Mouse (Mus musculus) erythroblast, adult 5-6 weeks (primary cell): ENCODE results near the gene Mgme1. TPM values are rescaled to one million over a fixed set of nuclear protein-coding genes. Genes with fewer than 3 reads are reported as not detected.
A peak's percentile ranks its signal among the peaks of the same experiment; 100 is the strongest.

Experiments
- ATAC-seq: replicated peaks from 2 replicates; pipeline ENCODE4 v1.8.0; 2016; ENCODE audit warnings: moderate number of reproducible peaks, mild to moderate bottlenecking, moderate TSS enrichment, inconsistent platforms; ENCODE audit not compliant: poor library complexity, low FRiP score, severe bottlenecking
- total RNA-seq, 2 experiments: library from RNA; stranded (forward) in 1 of 2; stranded (reverse) in 1 of 2; fragments of 150-400 nt in 1 of 2; fragments of 200-764, 138-1000 nt in 1 of 2; gene quantifications; 2 replicates each; pipeline versions ENCODE4 v1.2.3 to v1.2.4; 2015 to 2017; ENCODE audit warnings: low replicate concordance in 2 of 2

Mgme1 gene
- total RNA-seq (2015; ENCODE audit: low replicate concordance) (0.77 and 2.5 TPM in 2 replicates), total RNA-seq (2017; ENCODE audit: low replicate concordance) (4.6 and 6.1 TPM in 2 replicates)

DNA sequence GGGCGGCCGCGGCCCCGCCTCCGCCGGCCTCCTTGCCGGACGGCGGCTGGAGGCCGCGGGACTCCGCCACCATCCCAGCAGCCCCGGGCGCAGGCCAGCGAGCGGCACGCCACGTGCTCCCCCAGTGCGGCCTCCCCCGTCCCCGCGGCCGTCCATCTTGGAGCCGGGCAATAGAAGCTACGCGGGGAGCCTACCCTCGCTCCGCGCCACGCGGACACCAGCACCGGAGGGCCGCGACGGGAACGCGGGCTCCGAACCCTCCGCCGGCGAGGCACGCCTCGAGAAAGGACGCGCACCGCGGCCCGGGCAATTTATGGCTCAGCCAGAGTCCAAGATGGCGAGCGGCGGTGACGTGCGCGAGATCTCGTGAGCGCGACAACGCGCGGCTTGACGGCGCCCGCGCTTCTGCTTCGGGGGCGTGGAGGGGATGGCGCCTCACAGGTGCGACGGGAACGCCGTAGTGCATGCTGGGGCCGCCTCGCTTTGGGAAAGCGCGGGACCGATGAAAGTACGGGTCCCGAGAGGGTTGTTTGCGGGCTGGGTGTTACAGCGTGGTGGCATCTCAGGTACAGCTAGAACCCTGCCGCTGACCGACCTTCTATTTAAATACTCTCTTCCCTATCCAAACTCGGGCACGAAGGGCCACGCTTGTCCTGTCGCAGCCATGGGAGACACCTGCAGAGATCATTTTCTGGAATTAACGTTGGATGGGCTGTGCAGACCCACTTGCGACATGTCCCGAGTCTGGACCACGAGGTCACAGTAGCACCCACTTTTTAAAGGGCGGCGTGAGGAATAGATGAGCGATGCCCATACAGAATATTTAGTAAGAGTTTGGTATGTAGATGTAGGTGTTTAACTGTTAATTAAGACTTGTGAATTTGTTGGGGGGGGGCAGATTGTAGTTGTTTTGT is at the start of gene Mgme1, which contains the start of gene Snx5:
Gene Mgme1 (plus strand): TSS at position 157 of the 914 bp plus-strand sequence.
Gene Snx5 (minus strand): TSS at position 400 of the 914 bp plus-strand sequence.
- peak; percentile 94 for ATAC-seq

DNA sequence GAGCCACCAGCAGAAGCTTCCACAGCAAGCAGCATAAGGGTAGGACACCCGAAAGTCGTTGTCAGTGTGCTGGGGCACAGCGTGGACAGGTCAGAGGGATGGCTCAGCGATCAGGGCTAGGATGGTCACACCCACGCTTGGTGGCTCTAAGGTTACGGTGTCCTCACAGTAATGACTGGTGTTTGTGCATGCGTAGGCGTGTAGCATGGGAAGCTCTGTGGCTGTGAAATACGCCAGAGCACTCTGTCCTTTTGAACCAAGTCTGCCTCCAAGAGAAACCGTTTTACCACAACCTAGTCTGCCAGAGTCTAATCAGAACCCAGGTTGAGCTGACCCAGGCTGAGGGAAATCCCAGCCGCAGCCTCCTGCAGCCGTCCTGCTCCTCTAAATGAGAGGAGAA is 46.1 kb upstream of the Mgme1 start:
- ATAC-seq: peak; percentile 29; the same call in 1 of the 2 replicates

DNA sequence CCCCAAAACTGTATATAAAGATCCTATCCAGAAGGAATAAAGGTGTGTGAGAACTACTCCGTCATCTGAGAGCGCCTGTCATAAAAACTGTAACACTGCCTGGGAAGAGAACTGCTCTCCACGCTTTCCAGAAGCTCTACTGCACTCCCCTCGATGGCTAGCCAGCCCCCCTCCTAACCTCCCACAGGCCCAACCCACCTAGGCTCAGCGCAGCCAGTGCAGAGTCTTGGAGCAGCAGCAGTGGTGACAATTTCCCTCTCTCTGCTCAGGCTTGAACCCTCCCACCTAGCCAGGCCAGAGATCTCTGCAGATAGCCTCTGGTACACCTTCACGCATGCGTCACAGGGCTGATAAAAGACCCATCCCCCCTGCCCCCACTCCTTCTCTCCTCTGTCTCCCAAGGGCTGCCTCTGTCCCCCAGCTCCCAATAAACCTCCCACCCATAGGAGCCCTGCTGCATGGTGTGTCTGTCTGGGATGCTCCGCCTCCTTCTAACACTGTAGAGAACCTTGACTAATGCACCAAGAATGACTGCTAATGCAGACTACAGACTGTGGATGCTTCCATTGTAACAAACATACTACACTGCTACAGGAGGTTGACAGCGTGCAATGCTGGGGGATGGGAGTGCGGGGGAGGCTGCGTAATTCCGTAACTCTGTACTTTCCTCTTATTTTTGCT is 43.4 kb upstream of the Mgme1 start:
- ATAC-seq: no peak

DNA sequence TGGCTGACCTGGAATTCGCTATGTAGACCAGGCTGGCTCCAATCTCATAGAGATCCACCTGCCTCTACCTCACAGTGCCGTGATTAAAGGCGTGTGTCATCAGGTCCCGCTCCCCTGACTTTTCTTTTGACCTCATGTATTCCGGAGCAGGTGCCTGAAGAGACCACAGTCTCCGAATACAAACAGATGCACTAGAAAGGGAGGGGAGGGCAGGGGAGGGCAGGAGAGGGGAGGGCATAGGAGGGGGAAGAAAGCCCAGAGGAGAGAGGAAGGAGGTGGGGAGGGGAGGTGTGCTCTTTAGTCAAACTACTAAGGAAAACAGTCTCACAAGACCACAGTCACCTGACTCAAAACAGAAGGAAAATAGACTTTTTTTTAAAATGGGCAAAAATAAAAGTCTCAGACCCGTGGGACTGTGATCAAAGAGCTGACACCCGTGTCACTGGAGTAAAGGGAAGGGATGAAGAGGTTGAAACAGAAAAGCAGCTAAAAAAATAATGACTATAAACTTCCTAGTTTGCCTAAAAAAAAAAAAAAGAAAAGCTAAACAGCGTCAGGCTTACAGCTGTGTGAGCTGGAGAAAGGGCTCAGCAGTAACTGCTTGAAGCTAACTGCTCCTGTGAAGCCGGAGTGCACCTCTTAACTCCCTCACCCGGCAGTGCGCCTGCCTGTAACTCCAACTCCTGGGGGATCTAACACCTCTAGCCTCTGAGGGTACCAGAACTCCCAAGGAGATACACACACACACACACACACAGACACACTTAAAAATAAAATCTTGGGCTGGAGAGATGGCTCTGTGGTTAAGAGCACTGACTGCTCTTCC is 41.7 kb upstream of the Mgme1 start:
- ATAC-seq: no peak

DNA sequence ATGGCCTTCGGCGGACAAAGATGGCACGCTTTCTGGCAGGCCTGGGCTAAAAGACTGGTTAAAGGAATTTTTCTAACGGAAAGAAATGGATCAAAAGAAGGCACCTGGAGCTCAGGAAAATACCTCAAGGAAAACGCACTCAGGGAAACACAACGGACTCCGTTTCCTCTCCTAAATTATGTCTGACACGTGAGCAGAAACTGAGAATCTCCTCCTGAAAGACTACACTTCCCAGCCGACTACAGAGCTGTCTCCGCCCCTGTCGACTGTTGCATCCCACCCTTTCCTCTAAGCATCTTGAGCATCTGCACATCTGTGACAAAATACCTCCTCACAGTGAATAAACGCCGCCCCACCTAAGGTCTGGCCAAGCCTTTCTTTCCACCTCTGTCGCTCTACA is 40.8 kb upstream of the Mgme1 start:
- ATAC-seq: no peak

DNA sequence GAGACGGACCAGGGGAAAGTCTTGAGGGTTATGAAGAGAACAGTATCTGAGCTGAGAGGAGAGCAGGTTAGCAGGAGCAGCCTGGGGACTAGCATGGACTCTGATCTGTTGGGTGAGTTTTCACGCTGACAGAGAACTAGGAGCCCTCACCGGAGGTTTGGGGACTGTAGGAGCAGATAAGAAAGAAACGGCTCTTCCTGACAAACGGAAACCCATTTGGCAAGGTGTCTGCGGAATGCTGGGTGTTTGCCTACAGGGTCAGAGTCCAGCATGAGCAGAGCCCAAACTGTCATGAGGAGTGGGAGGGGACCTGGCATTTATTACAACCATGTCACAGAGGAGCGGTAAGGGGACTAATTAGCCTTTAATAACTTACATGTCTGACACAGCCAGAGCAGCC is 40.0 kb upstream of the Mgme1 start:
- no peak for ATAC-seq

DNA sequence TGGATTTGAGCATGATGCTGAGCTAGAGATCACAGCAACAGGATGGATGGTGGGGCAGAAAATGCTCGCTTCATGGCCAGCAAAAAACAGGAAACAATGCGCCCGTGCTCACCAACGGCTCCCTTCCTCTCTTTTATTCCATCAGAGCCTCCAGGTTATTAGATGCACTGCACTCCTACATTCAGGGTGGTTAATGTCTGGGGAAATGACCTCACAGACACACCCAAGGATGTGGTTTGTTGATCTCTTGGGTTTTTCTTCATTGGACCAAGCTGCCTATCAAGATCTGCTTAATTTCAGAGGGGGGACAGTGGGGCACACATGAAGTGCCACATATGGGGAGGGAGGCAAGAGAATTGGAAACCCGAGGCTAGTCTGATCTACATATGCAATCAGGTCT is 39.3 kb upstream of the Mgme1 start:
- ATAC-seq: no peak

DNA sequence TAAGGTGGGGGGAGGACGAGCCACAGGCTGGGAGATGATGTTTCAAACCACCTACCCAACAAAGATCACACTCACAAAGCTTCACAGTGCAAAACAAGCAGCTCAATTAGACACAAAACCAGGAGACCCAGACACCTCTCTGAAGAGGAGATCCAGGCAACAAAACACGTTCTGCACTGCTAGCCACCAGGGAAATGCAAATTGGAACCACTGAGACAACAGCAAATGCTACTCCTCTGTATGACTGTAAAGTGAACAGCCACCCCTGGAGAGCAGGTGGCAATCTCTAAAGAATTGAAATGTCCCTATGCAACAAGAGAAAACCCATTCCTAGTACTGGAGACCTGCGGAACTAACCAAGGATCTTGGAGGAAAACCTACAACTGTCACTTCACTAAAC is 36.9 kb upstream of the Mgme1 start:
- ATAC-seq: no peak

DNA sequence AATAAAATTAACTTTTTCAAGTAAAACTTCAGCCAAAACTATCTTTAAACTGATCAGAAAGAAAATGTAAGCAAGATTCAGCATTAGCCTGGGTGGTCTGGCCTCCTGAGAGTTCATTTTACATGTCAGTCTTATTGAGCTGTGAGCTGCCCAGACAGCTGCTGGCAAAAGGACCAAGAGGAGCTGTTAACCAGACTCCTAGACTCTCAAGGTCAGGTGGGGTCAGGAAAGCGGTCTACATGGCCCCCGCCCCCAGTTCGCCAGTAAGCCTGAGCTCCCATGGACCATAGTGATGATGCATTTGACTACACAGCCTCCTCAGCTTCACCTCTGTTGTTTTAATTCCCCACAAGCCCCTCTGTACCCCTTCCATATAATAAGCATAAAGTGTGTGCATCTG is 34.7 kb upstream of the Mgme1 start:
- no peak for ATAC-seq

DNA sequence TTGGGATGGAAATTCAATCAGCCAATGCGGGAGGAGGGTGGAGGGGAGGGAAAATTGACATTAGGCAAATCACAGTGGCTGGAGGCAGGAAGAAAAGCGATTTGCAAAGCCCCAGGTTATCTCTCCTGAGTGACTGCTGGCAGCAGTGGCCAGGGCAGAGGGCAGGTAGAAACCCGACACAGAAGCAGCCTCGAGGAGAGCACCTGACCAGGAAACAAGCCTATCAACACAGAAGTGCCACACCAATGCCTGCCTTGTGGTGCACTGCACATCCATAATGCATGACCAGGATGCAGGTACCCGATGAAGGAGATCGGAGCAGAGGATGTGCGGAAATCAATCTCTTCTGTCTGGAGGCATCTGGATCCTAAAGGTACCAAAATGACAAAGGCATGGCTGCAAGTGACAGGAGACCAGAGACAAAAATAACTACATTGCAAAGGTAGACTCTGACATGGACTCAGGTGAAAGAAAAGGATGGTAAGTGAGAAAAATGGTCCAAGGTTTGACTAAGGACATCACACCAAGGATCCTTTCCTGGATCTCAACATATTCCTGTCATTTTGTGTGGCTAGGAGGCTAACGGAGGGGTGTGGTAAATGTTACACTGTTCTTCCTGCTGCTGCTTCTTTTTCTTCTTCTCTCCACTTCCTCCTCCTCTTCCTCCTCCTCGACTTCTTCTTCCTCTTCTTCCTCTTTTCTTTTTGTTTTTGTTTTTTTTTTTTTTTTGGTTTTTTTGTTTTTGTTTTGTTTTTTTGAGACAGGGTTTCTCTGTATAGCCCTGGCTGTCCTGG is 33.5 kb upstream of the Mgme1 start:
- ATAC-seq: no peak

DNA sequence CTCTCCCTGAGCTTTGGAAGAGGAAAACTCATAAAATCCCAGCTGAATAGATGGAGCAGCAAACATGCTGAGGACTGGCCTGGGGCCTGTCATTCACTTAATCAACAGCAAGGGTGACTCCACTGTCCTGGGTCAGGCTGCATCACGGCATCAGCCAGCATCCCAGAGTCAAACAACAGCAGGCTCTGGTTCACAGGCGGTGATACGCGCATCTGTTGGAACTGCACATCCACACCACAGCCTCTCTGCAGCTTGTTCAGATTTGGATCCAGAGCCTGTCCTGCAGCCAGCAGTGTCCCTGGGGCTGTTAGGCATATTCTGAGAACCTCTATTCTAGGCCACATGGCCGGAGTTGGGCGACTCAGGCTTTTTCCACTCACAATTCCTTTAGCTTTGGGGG is 32.1 kb upstream of the Mgme1 start:
- ATAC-seq: no peak

DNA sequence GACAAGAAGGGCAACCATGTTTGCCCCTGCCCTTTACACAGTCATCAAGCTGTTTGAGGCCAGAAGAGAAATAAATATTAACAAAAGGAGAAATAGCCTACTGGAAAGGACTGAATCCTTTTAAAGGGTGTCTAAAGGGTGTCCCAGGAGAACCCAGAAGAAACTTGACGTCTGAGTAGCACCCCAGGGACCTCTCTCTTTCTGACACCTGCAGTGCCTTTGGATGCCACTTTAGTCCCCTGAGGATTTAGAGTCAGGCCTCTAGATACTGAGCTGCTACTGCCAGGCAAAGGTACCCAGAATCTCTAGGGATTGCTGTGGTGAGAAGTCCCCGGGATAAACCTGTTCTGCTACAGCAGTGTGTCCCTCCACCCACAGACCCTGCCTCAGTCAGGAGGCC is 31.1 kb upstream of the Mgme1 start:
- ATAC-seq: no peak

DNA sequence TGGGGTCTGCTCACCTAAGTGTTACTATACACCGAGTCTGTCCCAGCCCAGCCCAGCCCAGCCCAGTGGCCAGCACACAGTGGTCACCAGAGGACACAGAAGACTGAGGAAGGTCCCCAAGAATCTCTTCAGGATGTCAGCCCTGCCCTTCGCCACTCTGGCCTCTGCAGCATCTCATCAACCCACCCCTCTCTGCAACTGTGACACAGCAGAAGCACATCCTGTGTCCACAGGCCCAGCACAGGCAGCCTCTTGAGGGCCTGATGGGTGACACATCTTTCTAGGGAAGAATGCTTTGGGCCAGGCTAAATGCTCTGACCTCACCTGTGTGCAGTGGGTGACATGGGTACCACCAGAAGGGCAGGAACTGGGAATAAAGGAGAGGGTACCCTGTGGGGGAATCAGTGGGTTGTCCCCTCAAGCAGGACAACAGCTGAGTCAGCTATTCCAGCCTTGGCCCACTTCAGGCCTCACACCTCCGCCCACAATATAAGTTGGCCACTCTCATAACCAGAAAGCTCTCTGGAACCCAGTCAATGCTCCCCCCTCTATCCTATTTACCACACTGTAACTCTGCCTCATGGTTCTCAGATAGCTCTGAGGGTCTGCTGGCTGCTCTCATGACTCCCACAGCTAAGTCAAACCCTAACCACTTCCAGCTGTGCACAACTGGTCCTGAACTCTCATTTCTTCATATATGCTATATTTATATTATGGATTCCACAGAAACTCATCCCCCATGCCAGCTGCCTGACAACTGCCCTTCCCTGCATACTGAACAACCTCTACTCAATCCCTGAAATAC is 30.2 kb upstream of the Mgme1 start:
- ATAC-seq: no peak

DNA sequence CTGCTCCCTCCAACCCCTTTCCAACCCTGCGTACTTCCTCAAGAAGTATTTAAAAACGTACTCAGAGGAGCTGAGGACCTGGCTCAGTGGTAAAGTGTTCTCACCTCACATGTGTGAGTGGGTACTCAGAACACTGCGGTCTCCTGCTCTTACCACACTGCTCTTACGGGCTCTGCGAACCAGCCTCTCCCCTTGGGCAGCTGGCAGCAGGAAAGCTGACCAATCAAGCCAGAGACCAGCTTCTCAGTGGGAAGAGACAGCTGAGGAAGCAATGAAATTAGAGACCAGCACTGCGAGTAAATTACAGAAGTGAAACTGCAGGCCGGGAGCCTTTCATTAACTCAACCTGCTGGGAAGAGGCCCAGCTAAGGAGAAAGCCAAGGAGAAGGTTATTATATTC is 25.0 kb upstream of the Mgme1 start:
- ATAC-seq: no peak

DNA sequence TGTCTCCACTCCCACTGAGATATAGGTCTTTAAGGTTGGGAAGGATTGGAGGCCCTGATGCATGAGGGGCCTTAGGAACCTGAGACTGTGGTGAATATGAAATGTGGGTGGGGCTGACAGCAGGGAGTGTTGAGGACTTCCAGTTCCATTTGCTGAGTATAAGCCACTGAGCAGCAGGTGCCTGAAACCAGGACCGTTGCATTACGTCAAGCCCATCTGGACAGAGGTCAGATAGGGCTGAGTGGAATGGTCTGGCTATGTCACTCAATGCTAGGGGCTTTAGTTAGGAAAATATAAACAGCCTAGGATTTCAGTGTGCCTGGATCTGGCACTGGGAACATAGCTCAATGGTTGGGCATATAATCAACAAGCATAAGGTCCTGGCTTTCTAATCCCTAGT is 24.2 kb upstream of the Mgme1 start:
- no peak for ATAC-seq

DNA sequence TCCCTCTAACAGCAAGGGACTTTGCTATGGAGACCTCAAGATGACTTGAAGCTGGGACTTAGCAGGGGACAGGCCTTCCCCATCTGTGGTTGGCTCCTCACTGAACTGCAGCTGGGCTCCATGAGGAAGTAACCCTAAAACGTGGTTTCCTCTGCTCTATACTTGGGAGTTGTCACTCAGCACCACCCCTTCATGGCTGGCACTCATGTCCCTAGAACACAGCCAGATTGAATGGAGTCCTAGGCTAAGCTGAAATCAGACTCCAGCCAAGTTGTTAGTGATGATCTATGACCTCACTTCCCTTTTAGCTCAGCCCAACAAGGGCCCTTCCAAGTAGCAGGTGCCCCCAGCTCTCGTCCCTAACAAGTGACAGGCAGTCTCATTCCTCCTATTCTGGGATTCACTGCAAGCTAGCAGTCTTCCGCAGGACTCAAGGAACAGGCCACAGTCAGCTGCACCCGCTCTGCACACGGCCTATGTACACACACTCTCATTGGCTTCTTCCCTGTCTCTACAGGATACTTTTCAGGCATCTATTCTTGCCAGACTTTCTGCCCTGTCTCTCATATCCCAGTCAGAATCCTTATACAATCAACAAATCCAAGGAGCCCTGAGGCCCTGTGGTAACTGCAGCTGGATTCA is 23.0 kb upstream of the Mgme1 start:
- ATAC-seq: no peak

DNA sequence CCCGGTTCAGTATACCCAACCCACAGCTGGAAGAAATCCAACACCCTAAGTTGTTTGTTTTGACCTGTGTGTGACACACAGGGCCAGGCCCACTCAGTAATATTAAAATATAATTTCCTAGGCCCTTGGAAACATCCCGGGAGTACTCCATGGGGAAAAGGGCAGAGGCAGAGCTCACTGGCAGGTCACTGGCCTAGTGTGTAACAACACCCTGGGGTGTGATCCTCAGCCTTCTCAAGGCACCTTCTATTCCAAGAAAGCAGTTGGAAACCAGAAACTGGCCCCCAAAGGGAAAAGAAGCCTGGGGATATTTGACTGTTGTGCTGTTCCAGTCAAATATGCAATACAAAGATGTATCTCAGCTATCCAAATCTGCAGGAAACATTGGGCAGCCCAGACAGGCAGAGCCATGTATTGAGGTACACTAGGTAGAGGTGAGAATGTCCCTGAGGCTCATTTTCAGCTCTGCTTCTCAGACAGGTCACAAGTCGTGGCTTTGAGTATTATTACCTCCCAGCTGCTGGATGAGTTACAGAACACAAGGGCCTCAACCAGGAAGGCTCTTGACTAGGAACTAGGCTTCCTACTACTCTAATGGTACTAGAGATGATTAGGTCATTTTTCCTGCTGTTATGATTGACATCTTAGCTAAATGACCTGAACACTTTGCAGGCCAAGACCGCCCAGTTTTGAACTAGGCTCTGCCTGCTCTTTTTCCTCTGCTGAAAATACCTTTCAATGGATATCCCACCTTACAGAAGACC is 21.7 kb upstream of the Mgme1 start:
- no peak for ATAC-seq
